9 mouse cellular contexts compared by ENCODE assay signal in genomic region chr7:99101767-99102593, GRCm38 (mm10). TPM values are rescaled to one million over a fixed set of nuclear protein-coding genes. Genes with fewer than 3 reads are reported as not detected.
DNase-seq lines count a peak whose midpoint lies in the region; ATAC-seq and TF ChIP-seq lines count a peak whose summit lies in the region.
"Had no signal": no experiment of that assay in that cellular context is flagged by ENCODE, and none has a peak within 500 bp of the region (broad histone marks: within the 10 kb centered on the region; RNA-seq: fewer than 3 reads in every experiment).

No protein-coding gene starts in this region.

- no peak for TF ChIP-seq CTCF in stomach, postnatal 0 days (IDR thresholded peaks at IDR 0.05; ENCODE audit: low read depth)

- H3K4me1 ChIP-seq in intestine, embryonic 15.5 days (replicated peaks) = peaks cover 28% of the 10 kb centered on the region
- peaks cover 43% of the 10 kb centered on the region for H3K4me1 ChIP-seq in liver, embryonic 12.5 days
- H3K4me1 ChIP-seq in stomach, postnatal 0 days (replicated peaks; ENCODE audit: control insufficient read depth, insufficient read depth) = no peaks in the 10 kb centered on the region; the same call in 1 of the 2 replicates

- ATAC-seq in intestine, embryonic 15.5 days = peak; percentile 86
- ATAC-seq in liver, embryonic 12.5 days = no peak
- ATAC-seq in stomach, postnatal 0 days (ENCODE audit: low FRiP score, low TSS enrichment) = peak; percentile 12; the same call in 1 of the 2 replicates

- H3K9ac ChIP-seq in intestine, embryonic 15.5 days = no peak overlapping the region
- no peak overlapping the region for H3K9ac ChIP-seq in liver, embryonic 12.5 days
- no peak overlapping the region for H3K9ac ChIP-seq in stomach, postnatal 0 days (ENCODE audit: low read length)

- H3K4me2 ChIP-seq in intestine, embryonic 15.5 days (replicated peaks) = peak overlapping the region; percentile 20; the same call in 1 of the 2 replicates
- H3K4me2 ChIP-seq in liver, embryonic 12.5 days = 0 out of 2 replicates have a peak overlapping the region, but pooled peaks have one; percentile 2
- no peak overlapping the region for H3K4me2 ChIP-seq in stomach, postnatal 0 days (replicated peaks; ENCODE audit: low read depth)

- peaks cover 4% of the 10 kb centered on the region; the same call in 1 of the 2 replicates for H3K36me3 ChIP-seq in intestine, embryonic 15.5 days
- peaks cover 21% of the 10 kb centered on the region for H3K36me3 ChIP-seq in liver, embryonic 12.5 days
- peaks cover 4% of the 10 kb centered on the region; the same call in 1 of the 2 replicates for H3K36me3 ChIP-seq in stomach, postnatal 0 days (ENCODE audit: control insufficient read depth, insufficient read depth, low read length)

- no peak for TF ChIP-seq EP300 in stomach, postnatal 0 days (optimal IDR thresholded peaks at IDR 0.05)

- peak; percentile 35 for DNase-seq in lung, postnatal 36 days
- no peak for DNase-seq in lung, adult 18-20 months
- DNase-seq in stomach, postnatal 0 days (ENCODE audit: low spot score) = peak; percentile 47
- DNase-seq in thymus, postnatal 36 days = no peak
- DNase-seq in layer of hippocampus, postnatal 14 days (ENCODE audit: low spot score in 2 of 2) = no peak
- DNase-seq in ovary, postnatal 10 days (ENCODE audit: low spot score) = no peak

- H3K27me3 ChIP-seq in intestine, embryonic 15.5 days (replicated peaks) = no peaks in the 10 kb centered on the region
- no peaks in the 10 kb centered on the region for H3K27me3 ChIP-seq in liver, embryonic 12.5 days (replicated peaks)
- no peaks in the 10 kb centered on the region for H3K27me3 ChIP-seq in stomach, postnatal 0 days (ENCODE audit: control insufficient read depth, insufficient read depth, low read length)
- H3K27me3 ChIP-seq: Patski had no signal

- no peak overlapping the region for H3K4me3 ChIP-seq in intestine, embryonic 15.5 days (replicated peaks)
- no peak overlapping the region for H3K4me3 ChIP-seq in liver, embryonic 12.5 days
- no peak overlapping the region for H3K4me3 ChIP-seq in stomach, postnatal 0 days (ENCODE audit: low read depth, low read length)

- 26% methylated on average over 11 of the region's 11 CpGs for WGBS in intestine, embryonic 15.5 days
- 30% methylated on average over 11 of the region's 11 CpGs for WGBS in liver, embryonic 12.5 days (ENCODE audit: insufficient replicate concordance)
- WGBS in stomach, postnatal 0 days = 39% methylated on average over 11 of the region's 11 CpGs

- H3K27ac ChIP-seq in intestine, embryonic 15.5 days = peak overlapping the region; percentile 29; the same call in 1 of the 2 replicates
- H3K27ac ChIP-seq in liver, embryonic 12.5 days = peak overlapping the region; percentile 57
- no peak overlapping the region; the same call in 1 of the 2 replicates for H3K27ac ChIP-seq in stomach, postnatal 0 days (replicated peaks)

- no peaks in the 10 kb centered on the region for H3K9me3 ChIP-seq in intestine, embryonic 15.5 days
- no peaks in the 10 kb centered on the region for H3K9me3 ChIP-seq in liver, embryonic 12.5 days (replicated peaks)
- no peaks in the 10 kb centered on the region for H3K9me3 ChIP-seq in stomach, postnatal 0 days (ENCODE audit: control insufficient read depth, low read length)

RNA-seq across cellular contexts. Expression of gene Uvrag, which starts 39.0 kb away (rescaled TPM):
- 20.5 and 20.9 TPM in 2 replicates for polyA plus RNA-seq in intestine, embryonic 15.5 days (2015; fragmentation: Nextera tagmentation; extraction: Ambion mirVana)
- polyA plus RNA-seq in liver, embryonic 12.5 days (2016; fragmentation: Nextera tagmentation; extraction: Ambion mirVana) = 13.5 and 15.1 TPM in 2 replicates
- 9.8 and 10.7 TPM in 2 replicates for polyA plus RNA-seq in stomach, postnatal 0 days (2015; fragmentation: Nextera tagmentation; extraction: Ambion mirVana)
- total RNA-seq in layer of hippocampus, postnatal 14 days (2021) = 10 to 100 TPM; 44.6 to 45.8 TPM

Comparison
In these comparisons a context has a peak if more than half of its experiments do, and no peak if none do; other contexts are left out.
1. DNase-seq: peak in lung, postnatal 36 days (single experiment) and stomach, postnatal 0 days (single experiment); none in lung, adult 18-20 months (0 of 2), thymus, postnatal 36 days (0 of 2), layer of hippocampus, postnatal 14 days (0 of 2) and ovary, postnatal 10 days (single experiment).